Mouse (Mus musculus) midbrain, embryonic 15.5 days (tissue): ENCODE data around the gene Gm20388. TPM values are rescaled to one million over a fixed set of nuclear protein-coding genes. Genes with fewer than 3 reads are reported as not detected.

Experiments
- ATAC-seq: fragments of 200-750 bp; cut with Nextera tagmentation; replicated peaks from 2 replicates; pipeline ENCODE4 v1.8.0; 2017; ENCODE audit warnings: moderate TSS enrichment
- H3K27ac ChIP-seq: fragments of 300-500 bp; sonication (generic); 2 replicates; pipeline ENCODE4 v1.5.1; 2015; ENCODE audit warnings: mild to moderate bottlenecking, inconsistent platforms
- H3K27me3 ChIP-seq: fragments of 300-500 bp; sonication (generic); replicated peaks from 2 replicates; pipeline ENCODE4 v1.6.1; 2015; ENCODE audit warnings: inconsistent platforms
- H3K36me3 ChIP-seq: fragments of 300-500 bp; sonication (generic); replicated peaks from 2 replicates; pipeline ENCODE4 v1.6.1; 2015; ENCODE audit warnings: inconsistent platforms
- H3K4me1 ChIP-seq: fragments of 300-500 bp; sonication (generic); 2 replicates; pipeline ENCODE4 v1.6.1; 2015; ENCODE audit warnings: inconsistent platforms
- H3K4me2 ChIP-seq: fragments of 300-500 bp; sonication (generic); 2 replicates; pipeline ENCODE4 v1.6.1; 2015; ENCODE audit warnings: inconsistent platforms, mild to moderate bottlenecking, moderate library complexity
- H3K4me3 ChIP-seq: fragments of 300-500 bp; sonication (generic); 2 replicates; pipeline ENCODE4 v1.5.1; 2015; ENCODE audit warnings: mild to moderate bottlenecking, inconsistent platforms
- H3K9ac ChIP-seq: fragments of 300-500 bp; sonication (generic); 2 replicates; pipeline ENCODE4 v1.6.1; 2015; ENCODE audit warnings: mild to moderate bottlenecking, inconsistent platforms
- H3K9me3 ChIP-seq: fragments of 300-500 bp; sonication (generic); 2 replicates; pipeline ENCODE4 v1.6.1; 2016; ENCODE audit warnings: inconsistent platforms
- WGBS: fragments of 180-500 bp; shearing (Covaris S2); methylation state at CpG from one replicate; pipeline ENCODE4 v1.1.7; 2015; ENCODE audit warnings: mixed read lengths; 5-methylcytosine and 5-hydroxymethylcytosine counted together
- polyA plus RNA-seq: library from polyadenylated mRNA; unstranded; fragments of >200 nt; fragmentation: Nextera tagmentation; extraction: Ambion mirVana; gene quantifications from 2 replicates; pipeline ENCODE4 v1.2.1, GENCODE M21; 2015

Gm20388 gene
- polyA plus RNA-seq, 1 experiment from 2014 or later = 5.6 TPM

GRCm38 (mm10) chr8:122526084-122526483 is 2615.4 kb downstream of the Gm20388 start:
- H3K27ac ChIP-seq = no peak overlapping the region
- ATAC-seq = no peak
- 70% methylated on average over 3 of the region's 3 CpGs for WGBS
- H3K9me3 ChIP-seq = no peaks in the 10 kb centered on the region
- peaks cover 18% of the 10 kb centered on the region for H3K4me1 ChIP-seq
- H3K4me2 ChIP-seq = no peak overlapping the region
- no peaks in the 10 kb centered on the region for H3K27me3 ChIP-seq
- no peak overlapping the region for H3K4me3 ChIP-seq
- H3K36me3 ChIP-seq = no peaks in the 10 kb centered on the region
- no peak overlapping the region for H3K9ac ChIP-seq

- Histone ChIP-seq H3K36me3 (no peaks in the 10 kb centered on the region), H3K27me3 (no peaks in the 10 kb centered on the region), H3K27ac (no peak overlapping the region), H3K4me3 (no peak overlapping the region), H3K9ac (no peak overlapping the region), H3K4me1 (peaks cover 18% of the 10 kb centered on the region), H3K4me2 (no peak overlapping the region), H3K9me3 (no peaks in the 10 kb centered on the region)
- 76% methylated on average over 7 of the region's 7 CpGs for WGBS
- no peak for ATAC-seq
These were observed 2616.0 kb downstream of the Gm20388 start for GRCm38 (mm10) chr8:122526526-122527170.

- Histone ChIP-seq H3K4me3 (no peak overlapping the region), H3K4me1 (peaks cover 18% of the 10 kb centered on the region), H3K36me3 (no peaks in the 10 kb centered on the region), H3K4me2 (no peak overlapping the region), H3K27me3 (no peaks in the 10 kb centered on the region), H3K9ac (no peak overlapping the region), H3K27ac (no peak overlapping the region), H3K9me3 (no peaks in the 10 kb centered on the region)
- ATAC-seq = no peak
- WGBS = 87% methylated on average over 3 of the region's 3 CpGs
These were observed 2617.3 kb downstream of the Gm20388 start for GRCm38 (mm10) chr8:122527937-122528336.

- no peak for ATAC-seq
- H3K4me2 ChIP-seq = no peak overlapping the region
- peaks cover 5% of the 10 kb centered on the region for H3K4me1 ChIP-seq
- H3K9ac ChIP-seq = no peak overlapping the region
- H3K4me3 ChIP-seq = no peak overlapping the region
- H3K36me3 ChIP-seq = no peaks in the 10 kb centered on the region
- 88% methylated on average over 4 of the region's 4 CpGs for WGBS
- no peak overlapping the region for H3K27ac ChIP-seq
- H3K9me3 ChIP-seq = no peaks in the 10 kb centered on the region
- H3K27me3 ChIP-seq = no peaks in the 10 kb centered on the region
These were observed 2618.5 kb downstream of the Gm20388 start for GRCm38 (mm10) chr8:122529159-122529558.

DNA sequence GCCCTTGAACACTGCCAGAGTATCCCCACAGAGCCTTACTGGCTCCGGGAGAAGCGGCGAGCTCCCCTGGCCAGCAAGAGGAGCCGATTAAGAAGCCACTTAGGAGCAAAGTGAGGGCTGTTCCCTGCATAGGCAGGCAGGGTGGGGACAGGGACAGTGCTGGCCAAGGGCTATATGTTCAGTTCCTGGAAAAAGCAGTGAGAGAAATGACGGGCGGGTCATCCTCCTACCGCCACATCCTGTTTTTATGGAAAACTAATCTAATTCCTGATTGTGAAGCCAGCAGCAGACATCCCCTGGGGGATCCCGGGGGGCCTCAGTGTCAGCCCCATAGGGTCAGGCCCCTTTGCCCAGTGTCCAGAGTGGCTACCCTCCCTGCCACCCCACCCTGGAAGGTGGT is 2620.7 kb downstream of the Gm20388 start:
- H3K9me3 ChIP-seq = no peaks in the 10 kb centered on the region
- no peaks in the 10 kb centered on the region for H3K4me1 ChIP-seq
- no peak overlapping the region for H3K4me2 ChIP-seq
- H3K27ac ChIP-seq = no peak overlapping the region
- H3K27me3 ChIP-seq = no peaks in the 10 kb centered on the region
- no peak overlapping the region for H3K9ac ChIP-seq
- no peak overlapping the region for H3K4me3 ChIP-seq
- ATAC-seq = no peak
- 79% methylated on average over 8 of the region's 8 CpGs for WGBS
- H3K36me3 ChIP-seq = no peaks in the 10 kb centered on the region

DNA sequence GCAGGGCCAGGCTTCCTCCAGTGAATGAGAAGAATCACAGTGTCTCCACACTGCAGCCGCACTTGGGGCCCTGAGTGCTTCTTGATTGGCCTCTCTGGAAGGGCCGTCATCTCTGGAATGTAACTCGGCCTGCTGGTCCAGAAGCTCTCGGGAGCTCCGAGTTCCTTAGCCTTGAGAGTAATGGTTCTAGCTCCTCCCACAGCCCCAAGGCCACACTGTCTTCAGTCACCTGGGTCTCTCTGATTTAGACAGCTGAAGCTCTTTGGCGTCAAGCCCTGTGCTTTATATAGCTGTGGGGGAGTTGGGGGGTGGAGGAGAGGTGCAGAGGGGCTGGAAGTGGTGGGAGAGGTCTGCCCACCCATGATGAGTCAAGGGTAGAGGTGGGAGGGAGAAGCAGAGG is 2626.4 kb downstream of the Gm20388 start:
- Histone ChIP-seq H3K36me3 (no peaks in the 10 kb centered on the region), H3K27ac (no peak overlapping the region), H3K27me3 (no peaks in the 10 kb centered on the region), H3K4me2 (no peak overlapping the region), H3K9me3 (no peaks in the 10 kb centered on the region), H3K9ac (no peak overlapping the region), H3K4me1 (no peaks in the 10 kb centered on the region), H3K4me3 (no peak overlapping the region)
- ATAC-seq = no peak
- WGBS = 76% methylated on average over 6 of the region's 6 CpGs

DNA sequence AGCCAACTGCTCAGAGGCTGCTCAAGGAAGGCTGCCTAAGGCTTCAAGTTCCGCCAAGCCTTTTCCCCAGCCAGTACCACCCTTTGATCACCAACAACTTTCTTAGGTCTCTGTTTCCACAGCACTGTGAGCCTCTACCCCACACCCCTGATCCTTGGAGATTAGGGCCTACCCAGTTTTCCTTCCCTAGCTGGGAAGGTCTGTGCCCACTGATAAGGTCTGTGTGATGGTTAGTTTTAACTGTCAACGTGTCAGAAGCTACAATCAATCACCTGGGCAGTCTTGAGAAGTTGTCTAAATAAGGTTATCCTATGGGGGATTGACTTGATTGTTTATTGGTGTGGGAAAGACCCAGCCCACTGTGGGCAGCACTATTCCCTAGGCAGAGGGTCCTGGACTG is 2627.2 kb downstream of the Gm20388 start:
- H3K4me2 ChIP-seq = no peak overlapping the region
- no peak overlapping the region for H3K9ac ChIP-seq
- H3K36me3 ChIP-seq = no peaks in the 10 kb centered on the region
- H3K27me3 ChIP-seq = no peaks in the 10 kb centered on the region
- no peak overlapping the region for H3K27ac ChIP-seq
- no peaks in the 10 kb centered on the region for H3K9me3 ChIP-seq
- no peak overlapping the region for H3K4me3 ChIP-seq
- H3K4me1 ChIP-seq = no peaks in the 10 kb centered on the region
- WGBS = 88% methylated on average over 2 of the region's 2 CpGs
- no peak for ATAC-seq

- Histone ChIP-seq H3K4me3 (no peak overlapping the region), H3K9me3 (no peaks in the 10 kb centered on the region), H3K36me3 (no peaks in the 10 kb centered on the region), H3K27me3 (no peaks in the 10 kb centered on the region), H3K9ac (no peak overlapping the region), H3K4me1 (no peaks in the 10 kb centered on the region), H3K27ac (no peak overlapping the region), H3K4me2 (no peak overlapping the region)
- 89% methylated on average over 9 of the region's 9 CpGs for WGBS
- no peak for ATAC-seq
These were observed 2627.9 kb downstream of the Gm20388 start for GRCm38 (mm10) chr8:122538310-122539076.

GRCm38 (mm10) chr8:122544138-122544537 is 2633.5 kb downstream of the Gm20388 start:
- peaks cover 5% of the 10 kb centered on the region; the same call in 1 of the 2 replicates for H3K27me3 ChIP-seq
- ATAC-seq = no peak
- no peak overlapping the region for H3K9ac ChIP-seq
- WGBS = 90% methylated on average over 8 of the region's 8 CpGs
- no peak overlapping the region for H3K27ac ChIP-seq
- H3K9me3 ChIP-seq = no peaks in the 10 kb centered on the region
- no peaks in the 10 kb centered on the region for H3K4me1 ChIP-seq
- no peaks in the 10 kb centered on the region for H3K36me3 ChIP-seq
- H3K4me3 ChIP-seq = no peak overlapping the region
- no peak overlapping the region for H3K4me2 ChIP-seq

- H3K27ac ChIP-seq = no peak overlapping the region
- H3K4me1 ChIP-seq = peaks cover 13% of the 10 kb centered on the region
- ATAC-seq = no peak
- H3K9ac ChIP-seq = no peak overlapping the region
- no peak overlapping the region for H3K4me3 ChIP-seq
- no peaks in the 10 kb centered on the region for H3K9me3 ChIP-seq
- no peaks in the 10 kb centered on the region for H3K36me3 ChIP-seq
- WGBS = 86% methylated on average over 7 of the region's 7 CpGs
- peaks cover 24% of the 10 kb centered on the region for H3K27me3 ChIP-seq
- H3K4me2 ChIP-seq = no peak overlapping the region
These were observed 2635.6 kb downstream of the Gm20388 start for GRCm38 (mm10) chr8:122546066-122546755.

DNA sequence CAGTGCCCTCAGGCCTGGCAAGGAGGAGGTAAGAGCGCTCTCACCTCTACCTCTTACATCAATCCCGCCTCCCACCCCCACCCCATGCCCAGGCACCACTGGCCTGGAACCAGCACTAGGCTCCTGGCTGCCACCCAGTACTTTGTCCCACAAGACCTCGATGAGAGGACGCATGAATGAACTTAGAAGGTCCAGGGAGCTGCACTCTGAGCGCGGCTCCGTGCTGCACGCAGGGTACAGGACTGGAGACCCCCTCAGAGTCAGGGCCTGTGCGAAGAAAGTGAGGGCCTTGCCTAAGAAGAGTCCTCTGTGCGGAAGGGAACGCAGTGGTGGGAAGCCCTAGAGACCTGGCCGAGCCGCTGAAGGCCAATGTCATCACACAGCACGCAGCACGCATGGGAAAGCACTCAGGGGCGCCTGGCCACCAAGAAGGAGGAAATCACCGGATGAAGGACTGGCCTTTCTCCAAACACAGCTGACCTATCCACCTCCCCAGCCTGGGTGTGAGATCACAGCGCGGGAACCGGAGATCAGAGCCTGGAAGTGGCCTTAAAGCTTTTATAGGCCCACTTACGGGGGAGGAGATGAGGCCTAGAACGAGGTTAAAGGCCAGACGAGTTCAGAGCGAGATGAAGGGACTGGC is 2636.3 kb downstream of the Gm20388 start:
- no peak for ATAC-seq
- no peak overlapping the region for H3K27ac ChIP-seq
- H3K9me3 ChIP-seq = no peaks in the 10 kb centered on the region
- H3K4me3 ChIP-seq = no peak overlapping the region
- H3K9ac ChIP-seq = no peak overlapping the region
- peaks cover 14% of the 10 kb centered on the region for H3K4me1 ChIP-seq
- H3K4me2 ChIP-seq = no peak overlapping the region
- H3K27me3 ChIP-seq = peaks cover 32% of the 10 kb centered on the region
- H3K36me3 ChIP-seq = no peaks in the 10 kb centered on the region
- WGBS = 69% methylated on average over 24 of the region's 24 CpGs

DNA sequence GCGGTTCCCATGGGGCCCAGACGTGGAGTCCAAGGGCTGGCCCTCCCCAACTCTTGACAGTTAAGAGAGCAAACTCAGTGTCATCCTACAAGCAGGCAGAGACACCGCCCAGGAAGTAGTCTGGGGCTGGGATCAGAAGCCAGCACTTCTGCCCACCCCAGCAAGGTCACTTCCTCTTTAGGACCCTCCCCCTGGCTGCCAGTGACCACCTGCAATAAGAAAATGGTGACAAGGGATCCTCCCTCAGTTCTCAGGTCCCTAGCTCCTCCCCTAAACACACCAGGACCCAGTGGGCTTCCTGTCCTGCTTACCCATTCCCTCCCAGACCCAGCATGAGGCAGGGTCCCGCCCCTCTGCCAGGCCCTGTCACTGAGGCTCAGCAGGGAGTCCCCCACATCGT is 2637.2 kb downstream of the Gm20388 start:
- H3K9me3 ChIP-seq = no peaks in the 10 kb centered on the region
- no peak overlapping the region for H3K27ac ChIP-seq
- no peak overlapping the region for H3K4me3 ChIP-seq
- peaks cover 14% of the 10 kb centered on the region for H3K4me1 ChIP-seq
- 42% methylated on average over 5 of the region's 5 CpGs for WGBS
- no peak overlapping the region for H3K4me2 ChIP-seq
- no peak for ATAC-seq
- H3K36me3 ChIP-seq = no peaks in the 10 kb centered on the region
- peaks cover 32% of the 10 kb centered on the region for H3K27me3 ChIP-seq
- H3K9ac ChIP-seq = no peak overlapping the region
